Mouse (Mus musculus) right cerebral cortex, adult 2 months (tissue): ENCODE data around the gene Slc26a10.

ENCODE experiments used
- DNase-seq, 2 experiments: peaks; one replicate each; pipeline ENCODE4 v3.0.0; 2021 to 2022; ENCODE audit warnings: low spot score in 2 of 2

The Slc26a10 gene

DNA sequence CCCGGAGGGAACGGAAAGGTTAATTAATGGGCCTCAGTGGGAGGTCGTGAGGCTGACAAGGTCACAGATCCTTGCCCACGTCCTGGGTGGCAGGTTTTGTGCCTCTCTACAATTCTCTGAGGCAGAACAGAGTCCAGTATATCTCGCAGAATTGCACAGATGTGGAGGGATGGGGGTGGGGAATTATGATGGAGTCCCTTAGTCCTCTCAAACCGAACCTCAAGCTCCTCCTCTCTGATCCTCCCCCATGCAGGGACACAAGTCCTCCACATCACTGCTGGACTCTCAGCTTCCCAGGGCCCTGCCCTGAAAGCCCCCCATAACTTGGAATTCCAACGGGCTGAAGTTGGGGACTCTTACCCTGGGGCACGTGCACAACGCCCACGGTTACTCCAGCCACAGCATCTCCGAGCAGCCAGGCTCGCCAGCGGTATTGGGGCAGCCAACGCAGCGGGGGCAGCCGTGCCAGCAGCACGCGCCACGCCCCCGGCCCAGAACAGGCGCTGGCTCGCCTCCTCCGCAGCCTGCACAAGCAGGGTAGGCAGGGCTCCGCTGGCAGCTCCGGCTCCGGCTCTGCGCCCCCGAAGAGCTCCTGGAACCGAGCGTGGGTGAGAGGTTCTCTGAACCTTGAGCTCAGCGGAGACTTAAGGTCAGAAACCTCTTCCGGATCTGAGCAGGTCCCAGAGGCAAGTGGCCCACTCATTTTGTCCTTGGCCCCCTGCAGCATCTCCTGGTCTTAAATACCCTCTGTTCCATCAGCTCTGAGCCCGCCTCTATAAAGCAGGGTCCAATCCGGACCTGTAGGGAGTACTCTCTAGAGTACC, at the start of gene Slc26a10:
Gene Slc26a10 (minus strand): TSS at position 775 of the 824 bp plus-strand sequence.
- DNase-seq, result peak in 1 of 2 experiments; percentile 59

DNA sequence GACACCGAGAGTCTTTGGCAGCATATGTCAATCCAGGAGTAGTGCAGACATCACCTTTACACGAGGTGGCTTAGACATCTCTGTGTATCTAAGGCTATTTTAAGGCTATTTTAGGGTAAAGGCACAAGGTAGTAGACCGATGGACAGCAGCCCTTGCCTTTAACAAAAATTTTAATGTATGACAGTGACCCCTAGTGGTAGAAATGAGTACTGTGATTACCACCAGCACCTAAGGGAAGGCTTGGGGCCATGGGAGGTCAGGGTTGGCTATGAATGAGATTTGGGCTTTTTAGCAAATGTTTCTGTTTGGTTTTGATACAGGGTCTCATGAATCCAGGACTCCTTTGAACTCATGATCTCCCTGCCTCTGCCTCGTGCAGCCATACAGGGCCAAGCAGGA, 48.5 kb upstream of the Slc26a10 start:
- peak; percentile 33 to 56 for DNase-seq

DNA sequence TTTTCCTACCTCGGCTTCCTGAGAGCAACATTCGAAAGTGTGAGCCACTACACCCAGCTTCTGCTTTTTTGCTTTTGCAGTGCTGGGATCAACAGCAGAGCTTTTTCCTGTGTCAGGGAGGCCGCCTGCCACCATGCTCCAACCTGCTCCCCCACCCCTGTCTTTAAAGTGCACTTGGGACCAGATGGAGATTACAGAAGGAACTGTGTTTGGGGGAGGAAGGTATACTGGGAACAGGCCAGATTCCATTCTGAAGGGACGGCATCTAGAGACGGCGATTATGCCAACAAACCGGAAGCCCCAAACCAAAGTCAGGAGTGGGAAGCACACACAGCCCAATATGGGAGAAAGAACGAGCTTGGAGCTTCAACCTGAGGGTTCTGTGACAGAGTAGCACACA, 46.7 kb upstream of the Slc26a10 start:
- no peak for DNase-seq

DNA sequence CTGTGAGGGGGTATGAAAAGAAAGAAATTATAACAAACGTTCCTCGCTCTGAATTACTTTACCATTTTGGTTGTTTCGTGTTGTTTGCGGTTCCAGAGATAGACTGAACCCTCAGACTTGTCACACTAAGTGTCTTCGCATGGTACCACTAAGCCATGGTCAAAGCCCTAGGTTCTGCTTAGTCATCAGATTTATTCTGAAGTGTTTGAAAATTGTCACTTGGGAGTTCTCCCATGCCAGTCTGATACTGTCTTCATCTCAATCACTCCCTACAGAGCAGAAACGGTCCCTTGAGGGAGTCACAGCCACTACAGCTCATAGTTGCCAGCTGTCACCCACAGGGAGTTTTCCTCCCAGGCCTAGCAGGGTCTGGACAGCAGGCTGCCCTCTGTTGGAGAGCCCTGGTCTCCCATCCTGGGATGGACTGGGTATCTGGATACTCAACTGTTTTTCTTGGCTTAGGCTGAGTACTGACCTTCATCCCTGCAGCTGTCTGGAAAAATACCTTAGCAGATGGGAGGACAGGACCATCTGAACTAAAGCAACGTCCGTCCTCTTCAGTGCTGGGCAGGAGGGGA, 46.0 kb upstream of the Slc26a10 start:
- peak in 1 of 2 experiments; percentile 24 for DNase-seq

DNA sequence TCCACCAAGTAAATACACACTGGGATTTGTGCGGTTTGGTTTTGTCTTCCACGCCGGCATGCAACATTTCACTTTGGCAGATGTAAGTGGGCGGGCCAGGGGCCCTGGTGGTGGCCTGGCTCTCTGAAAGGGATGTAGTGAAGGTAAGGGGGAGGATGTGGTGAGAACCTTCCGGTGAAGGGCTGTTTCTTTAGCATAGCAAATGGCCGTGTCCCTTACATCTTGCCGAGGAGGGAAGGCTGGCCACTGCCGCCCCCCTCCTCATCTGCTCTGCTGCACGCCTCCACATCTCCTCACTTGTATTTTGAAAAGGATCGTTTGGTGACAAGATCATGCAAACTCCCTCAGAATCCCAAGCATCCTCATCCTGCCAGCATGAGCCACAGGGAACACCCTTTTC, 45.3 kb upstream of the Slc26a10 start:
- peak; percentile 60 to 65 for DNase-seq

DNA sequence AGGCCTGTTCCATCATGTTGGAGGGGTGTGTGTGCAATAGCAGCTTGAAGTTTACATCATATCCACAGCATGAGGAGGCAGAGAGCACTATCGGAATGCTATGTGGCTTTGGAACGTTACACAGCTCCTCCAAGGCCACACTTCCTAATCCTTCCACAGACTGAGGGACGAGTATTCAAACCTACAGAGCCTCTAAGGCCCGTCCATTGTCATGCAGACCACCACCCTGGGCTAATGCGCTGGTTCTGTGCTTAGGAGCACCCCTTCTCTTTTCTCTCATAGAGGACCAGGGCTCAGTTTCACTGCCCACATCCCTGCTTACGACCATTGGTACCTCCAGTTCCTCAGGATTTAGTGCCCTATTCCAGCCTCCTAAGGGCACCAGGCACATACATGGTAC, 44.8 kb upstream of the Slc26a10 start:
- no peak for DNase-seq

DNA sequence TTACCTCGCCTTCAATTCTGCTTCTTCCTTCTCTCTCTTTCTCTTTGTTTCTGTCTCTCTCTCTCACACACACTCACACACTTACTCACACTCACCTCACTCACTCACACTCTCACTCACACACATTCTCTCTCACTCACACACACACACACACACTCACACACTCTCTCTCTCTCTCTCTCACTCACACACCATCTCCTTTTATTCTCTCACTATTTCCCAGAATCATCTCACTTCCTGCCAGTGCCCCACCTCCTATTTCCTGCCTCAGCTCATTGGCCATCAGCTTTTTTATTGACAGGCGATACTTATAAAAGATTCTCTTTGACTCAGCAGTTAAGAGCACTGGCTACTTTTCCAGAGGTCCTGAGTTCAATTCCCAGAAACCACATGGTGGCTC, 37.9 kb upstream of the Slc26a10 start:
- no peak for DNase-seq

DNA sequence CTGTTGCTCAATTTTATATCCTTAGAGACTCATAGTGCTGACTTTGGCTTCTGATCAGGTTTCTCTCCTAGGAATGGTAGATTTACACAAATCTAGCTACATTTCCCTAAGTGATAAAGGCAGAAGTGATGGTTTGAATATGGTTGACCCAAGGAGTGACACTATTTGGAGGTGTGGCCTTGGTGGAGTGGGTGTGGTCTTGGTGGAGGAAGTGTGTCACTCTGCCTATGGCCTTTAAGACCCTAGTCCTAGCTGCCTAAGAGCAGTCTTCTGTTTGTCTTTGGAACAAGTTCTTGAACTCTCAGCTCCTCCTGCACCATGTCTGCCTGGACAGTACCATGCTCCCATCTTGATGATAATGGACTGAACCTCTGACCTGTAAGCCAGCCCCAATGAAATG, 36.7 kb upstream of the Slc26a10 start:
- DNase-seq, result no peak

DNA sequence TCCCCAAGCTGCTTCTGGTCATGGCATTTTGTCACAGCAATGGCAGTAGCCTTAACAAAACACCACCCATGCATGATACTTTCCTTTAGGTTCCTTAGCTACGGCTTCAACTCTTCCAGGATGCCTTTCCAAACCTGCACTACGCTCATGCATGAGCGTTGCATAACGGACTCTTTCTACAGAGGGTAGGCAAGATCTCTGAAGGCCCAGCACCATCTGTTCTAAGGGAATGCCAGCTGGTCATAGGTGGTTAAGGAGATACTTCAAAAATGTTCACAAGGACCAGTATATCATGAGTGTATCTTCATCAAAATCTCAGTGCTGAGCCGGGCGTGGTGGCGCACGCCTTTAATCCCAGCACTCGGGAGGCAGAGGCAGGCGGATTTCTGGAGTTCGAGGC, 36.0 kb upstream of the Slc26a10 start:
- DNase-seq, result no peak

DNA sequence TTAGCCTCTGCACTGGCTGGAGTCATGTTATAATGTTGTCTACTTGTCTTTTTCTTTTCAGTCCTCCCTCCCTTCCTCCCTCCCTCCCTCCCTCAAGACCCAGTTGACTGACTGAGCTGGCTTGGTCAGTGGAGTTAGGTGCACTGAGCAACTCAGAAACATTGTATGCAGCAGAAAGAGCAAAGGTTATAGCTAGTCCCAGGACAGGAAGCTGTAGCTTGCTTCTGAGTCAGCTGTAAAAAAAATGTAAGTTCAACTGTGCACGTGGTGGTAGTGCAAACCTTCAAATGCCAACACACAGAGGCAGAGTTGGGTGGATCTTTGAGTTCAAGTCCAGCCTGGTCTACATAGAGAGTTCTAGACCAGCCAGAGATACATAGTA, 34.0 kb upstream of the Slc26a10 start:
- no peak for DNase-seq

DNA sequence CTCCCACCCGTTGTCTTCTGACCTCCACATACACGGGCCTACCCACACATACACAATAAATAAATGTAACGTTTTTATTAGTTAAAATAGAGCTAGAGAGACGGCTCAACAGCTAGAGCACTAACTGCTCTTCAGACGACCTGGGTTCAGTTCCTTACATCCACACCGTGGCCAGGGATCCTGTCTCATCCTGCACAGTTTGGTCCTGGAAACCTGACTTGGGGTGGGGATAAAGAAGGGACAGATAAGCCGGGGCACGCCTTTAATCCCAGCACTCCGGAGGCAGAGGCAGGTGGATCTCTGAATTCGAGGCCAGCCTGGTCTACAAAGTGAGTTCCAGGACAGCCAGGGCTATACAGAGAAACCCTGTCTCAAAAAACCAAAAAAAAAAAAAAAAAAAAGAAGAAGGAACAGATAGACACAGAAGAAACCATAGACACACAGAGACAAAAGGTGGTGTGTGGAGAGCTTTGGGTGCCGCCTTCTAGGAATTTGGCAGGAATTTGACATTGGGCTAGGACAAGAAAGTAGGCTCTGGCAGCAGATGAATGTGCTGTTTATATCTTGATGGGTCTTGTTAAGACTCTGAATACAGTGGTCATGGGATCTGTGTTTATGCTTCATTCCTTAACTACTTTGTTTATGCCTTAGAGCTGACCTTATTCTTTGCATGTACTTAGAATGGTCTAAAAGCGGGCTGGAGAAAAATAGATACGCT, 33.4 kb upstream of the Slc26a10 start:
- no peak for DNase-seq

DNA sequence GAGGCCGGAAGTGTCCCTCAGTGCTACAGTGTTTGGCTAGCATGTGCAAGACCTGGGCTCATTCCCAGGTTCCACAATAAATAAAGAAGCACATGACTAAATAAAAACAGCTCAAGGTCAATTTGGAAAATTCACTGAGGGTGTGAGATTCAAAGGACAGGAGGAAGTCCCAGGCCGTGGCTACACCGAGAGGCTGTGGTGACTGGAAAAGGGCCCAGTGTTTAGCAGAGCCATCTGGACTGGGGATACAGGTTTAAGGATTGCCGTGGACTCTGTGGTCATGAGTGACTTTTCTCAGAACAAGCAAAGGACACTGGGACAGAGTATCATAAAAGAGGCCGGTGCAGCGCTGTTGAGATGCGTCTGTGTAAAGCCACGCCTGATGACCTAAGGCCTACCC, 32.8 kb upstream of the Slc26a10 start:
- DNase-seq, result no peak

DNA sequence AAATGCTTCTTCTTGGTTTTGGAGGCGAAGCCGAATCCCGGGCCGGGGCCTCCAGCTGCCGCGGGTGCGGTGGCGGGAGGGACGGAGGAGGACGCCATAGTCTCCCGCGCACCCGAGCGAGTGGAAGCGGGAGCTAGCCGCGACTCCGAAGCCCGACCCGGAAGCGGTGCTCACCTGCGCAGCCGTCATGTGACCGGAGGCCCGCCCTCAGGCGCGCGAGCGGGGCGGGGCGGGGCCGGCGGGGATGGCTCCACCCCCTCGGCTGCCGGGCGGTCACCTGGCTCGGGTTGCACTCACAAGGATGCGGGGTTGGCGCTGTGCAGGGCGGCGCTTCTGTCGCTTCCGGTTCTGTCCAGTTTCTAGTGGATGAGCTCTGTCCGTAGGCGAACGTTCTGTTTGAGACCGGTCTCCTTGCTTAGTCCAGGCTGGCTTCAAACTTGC, 31.0 kb upstream of the Slc26a10 start, which contains the start of gene Pip4k2c:
Gene Pip4k2c (minus strand): TSS at position 172 of the 441 bp plus-strand sequence.
- peak; percentile 90 for DNase-seq

DNA sequence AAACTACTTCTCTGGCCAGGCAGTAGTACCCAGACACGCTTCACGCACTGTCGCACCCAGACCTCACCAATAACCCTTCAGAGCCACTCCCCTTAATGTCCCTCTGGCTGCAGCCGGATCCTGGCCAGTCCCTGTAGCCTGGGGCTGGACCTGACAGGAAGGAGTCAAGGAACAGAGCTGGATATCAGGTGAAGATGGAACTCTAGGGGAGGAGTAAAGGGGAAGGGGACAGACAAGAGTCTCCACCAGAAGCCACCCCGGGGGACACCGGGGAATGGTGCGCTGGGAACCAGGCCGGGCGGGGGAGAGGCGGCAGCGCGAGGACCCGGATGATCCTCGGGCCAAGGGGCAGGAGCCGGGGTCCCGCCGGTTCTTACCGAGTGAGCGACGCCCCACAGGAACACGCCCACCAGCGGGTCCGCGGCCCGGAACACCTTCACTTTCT, 30.5 kb upstream of the Slc26a10 start:
- no peak for DNase-seq

DNA sequence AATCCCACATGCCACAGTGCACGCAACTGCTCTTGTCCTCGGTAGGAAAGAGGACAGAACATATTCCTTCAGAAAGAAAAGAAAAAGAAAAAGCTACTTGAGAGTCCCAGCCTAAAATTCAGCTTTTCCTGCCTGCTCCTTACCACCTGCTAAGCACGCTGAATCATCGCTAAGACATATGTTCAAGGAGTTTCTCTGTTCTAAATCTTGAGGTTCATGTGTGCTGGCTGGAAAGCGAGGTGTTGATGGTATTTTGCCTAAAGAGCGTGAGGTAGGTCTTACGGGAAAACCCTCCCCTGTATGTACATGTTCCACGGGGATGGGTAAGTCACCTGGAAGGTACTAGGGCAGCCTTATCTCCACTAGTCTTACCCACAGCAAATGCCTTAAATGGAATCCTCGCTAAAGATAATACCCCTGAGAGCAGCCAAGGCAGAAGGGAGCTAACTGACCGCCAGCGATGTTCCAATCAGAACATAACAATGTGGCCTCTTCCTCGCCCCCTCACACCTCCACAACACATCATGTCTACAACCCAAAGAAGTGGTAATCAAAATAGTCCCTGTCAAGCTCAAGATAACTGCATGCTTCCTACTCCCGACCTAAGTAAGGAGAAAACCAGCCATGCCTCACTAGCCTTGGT, 29.6 kb upstream of the Slc26a10 start:
- DNase-seq, result no peak

DNA sequence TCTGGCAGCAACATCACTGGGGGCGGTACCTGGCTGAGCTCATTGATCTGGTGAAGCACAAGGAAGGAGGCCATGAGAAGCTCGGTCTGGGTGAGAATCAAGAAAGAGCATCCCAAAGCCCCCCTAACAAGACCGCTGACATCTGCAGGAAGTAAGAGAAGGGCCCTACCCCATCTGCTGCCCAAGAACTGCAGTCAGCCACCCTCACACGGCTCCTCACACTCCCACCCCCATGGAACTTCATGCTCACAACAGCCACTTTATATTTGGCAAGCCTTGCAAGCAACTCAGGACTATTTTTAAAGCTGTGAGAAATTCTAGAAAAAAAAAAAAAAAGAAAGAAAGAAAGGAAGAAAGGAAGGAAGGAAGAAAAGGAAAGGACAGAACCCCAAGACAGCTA, 28.5 kb upstream of the Slc26a10 start:
- DNase-seq, result no peak

DNA sequence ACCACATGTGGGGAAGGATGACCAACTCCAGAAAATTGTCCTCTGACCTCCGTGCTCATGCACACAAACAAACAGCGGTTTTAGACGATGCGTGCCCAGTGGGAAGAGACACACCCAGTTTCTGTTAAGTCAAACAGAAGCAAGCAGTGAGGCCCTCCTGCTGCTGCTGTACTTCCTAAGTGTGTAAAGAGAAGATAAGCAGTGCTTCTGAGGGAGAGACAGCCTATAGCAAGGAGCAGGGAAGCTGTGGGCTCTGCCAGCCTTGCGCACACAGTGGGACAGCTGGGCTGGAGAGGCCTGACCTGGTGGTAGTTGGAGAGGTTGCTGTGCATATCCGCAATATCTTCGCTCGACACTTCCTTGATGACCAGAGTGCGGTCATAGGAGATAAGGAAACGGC, 24.9 kb upstream of the Slc26a10 start:
- no peak for DNase-seq

DNA sequence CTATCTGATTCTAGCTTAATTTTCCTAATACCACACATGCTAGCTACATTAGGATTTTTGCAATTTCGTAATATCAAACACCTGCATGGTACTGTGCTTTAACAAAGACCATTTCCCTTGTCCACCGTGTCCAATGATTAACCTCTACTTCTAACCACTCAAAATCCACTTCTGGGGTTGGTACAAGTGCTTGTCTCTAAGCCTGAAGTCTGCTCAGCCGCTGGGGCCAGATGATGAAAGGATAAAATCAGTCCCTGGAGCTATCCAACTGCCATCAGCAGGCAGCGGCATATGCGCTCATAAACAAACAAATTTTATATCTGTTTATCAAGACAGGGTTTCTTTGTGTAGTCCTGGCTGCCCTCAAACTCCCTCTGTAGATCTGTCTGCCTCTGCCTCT, 24.1 kb upstream of the Slc26a10 start:
- DNase-seq, result no peak

DNA sequence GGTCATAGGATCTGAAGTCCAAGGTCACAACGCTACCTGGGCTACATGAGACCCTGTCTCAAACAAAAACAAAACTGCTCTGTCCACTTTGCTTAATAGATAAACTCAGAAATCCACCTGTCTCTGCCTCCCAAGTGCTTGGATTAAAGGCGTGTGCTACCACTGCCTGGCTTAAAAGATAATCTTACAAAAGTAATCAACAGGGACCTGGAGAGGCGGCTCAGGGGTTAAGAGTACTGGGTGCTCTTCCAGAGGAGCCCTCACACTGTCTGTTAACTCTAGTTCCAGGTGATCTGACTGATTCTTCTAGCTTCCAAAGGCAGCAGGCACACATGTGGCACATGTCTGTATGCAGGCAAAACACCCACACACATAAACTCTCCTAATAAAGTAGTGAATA, 22.7 kb upstream of the Slc26a10 start:
- DNase-seq, result no peak

DNA sequence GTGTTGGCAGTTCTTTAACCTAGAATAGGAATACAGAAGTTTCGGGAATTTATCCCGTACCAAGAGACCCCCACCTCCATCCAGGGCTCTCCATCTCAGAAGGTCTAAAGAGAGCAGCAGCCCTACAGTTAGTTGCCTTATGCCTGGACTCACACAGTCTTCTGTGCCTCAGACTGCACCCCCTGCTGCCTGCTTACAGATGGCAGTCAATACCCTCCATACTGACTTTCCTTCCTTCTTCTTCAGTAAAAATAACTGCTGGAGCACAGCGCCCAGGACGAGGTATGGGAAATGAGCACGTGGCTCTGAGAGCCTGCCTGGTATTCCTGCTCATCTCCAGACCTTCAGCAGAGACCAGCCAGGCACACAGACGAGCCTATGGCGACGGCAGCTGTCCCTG, 19.8 kb upstream of the Slc26a10 start:
- no peak for DNase-seq

DNA sequence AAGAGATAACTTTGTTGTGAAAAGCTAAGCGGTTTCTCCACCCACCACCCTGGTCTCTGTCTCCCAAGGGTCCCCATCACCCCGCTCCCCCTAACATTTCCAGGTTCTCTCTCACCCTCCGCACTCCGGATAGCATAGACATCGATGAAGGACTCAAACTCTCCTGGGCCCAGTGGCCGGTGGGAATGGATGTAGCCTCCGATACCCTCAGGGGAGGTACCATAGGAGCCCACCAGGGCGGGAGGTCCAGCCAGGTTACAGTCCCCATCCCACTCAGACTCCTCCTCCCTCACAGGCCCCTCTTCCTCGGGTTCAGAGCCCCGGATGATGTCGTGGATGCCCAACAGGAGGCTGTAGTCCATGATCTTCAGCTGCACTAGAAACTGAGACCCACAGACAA, 19.0 kb upstream of the Slc26a10 start:
- DNase-seq, result no peak

DNA sequence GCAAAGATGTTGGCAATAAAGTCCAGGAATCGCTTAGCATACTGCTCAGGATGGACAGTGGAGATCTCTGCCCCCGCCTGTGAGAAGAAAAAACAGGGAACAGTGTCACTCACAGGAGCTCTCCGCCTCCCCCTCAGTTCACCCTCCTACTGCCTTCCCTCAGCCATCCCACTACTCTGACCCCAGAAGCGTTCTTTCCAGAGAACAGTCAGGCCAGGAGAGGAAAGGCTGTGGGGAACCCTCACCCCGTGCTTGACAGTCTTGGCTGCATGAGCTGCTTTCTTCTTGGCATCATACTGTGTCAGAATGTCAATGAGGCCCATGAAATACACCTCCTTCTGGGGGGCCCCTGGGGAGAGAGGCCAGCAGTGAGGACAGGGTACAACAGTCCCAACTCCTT, 18.6 kb upstream of the Slc26a10 start:
- no peak for DNase-seq
